Comparison of ENCODE assay signal across 8 mouse cellular contexts in the genomic region with DNA sequence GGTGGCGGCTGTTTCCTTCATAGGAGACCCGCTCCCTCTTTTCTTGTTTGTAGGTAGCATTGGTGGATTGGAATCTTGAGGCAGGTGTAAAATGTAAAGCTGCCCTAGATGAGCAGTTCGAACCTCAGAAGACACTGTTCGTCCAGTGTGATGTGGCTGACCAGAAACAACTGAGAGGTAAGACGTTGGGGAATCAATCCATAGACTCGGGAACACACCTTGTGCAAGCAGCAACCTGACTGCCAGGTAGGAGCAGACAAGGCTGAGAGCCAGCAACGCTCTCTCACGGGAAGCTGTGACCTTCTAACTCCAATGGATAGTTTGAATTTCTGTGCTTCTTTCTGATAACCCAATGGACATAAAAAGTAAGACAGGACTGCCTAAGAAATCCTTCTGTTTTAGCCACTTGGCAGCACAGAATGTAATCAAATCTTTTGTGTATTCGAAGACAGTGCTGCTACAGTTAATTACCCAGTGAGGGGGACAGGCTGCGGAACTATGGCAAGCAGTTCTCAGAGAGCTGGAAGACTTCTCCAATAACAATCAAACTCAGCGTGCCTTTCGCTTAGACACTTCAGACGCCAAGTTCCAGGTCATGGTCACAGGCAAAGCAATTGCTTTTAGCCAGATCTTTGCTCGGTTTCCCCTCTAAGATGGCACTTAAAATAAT. TPM values are rescaled to one million over a fixed set of nuclear protein-coding genes. Genes with fewer than 3 reads are reported as not detected.
A peak's percentile ranks its signal among the peaks of the same experiment; 100 is the strongest.
DNase-seq lines count a peak whose midpoint lies in the region; ATAC-seq and TF ChIP-seq lines count a peak whose summit lies in the region.

No protein-coding gene starts in this region.

- no peak for TF ChIP-seq CTCF in bone marrow, adult 2 months (IDR thresholded peaks at IDR 0.05; ENCODE audit: control insufficient read depth, insufficient read depth, low read length)
- no peak for TF ChIP-seq CTCF in lung, postnatal 0 days (IDR thresholded peaks at IDR 0.05)

- WGBS in heart, embryonic 12.5 days: 26% methylated on average over 14 of the region's 14 CpGs
- WGBS in bone marrow, adult 2 months: 24% methylated on average over 14 of the region's 14 CpGs
- 26% methylated on average over 14 of the region's 14 CpGs for WGBS in heart, embryonic 15.5 days
- WGBS in lung, postnatal 0 days: 13% methylated on average over 14 of the region's 14 CpGs

- peaks cover 6% of the 10 kb centered on the region for H3K4me1 ChIP-seq in heart, embryonic 12.5 days (replicated peaks)
- H3K4me1 ChIP-seq in bone marrow, adult 2 months (ENCODE audit: control insufficient read depth, insufficient read depth, low read length): no peaks in the 10 kb centered on the region; the same call in 1 of the 2 replicates
- peaks cover 11% of the 10 kb centered on the region for H3K4me1 ChIP-seq in heart, embryonic 15.5 days (replicated peaks)
- no peaks in the 10 kb centered on the region; the same call in 1 of the 2 replicates for H3K4me1 ChIP-seq in lung, postnatal 0 days (ENCODE audit: insufficient read depth, low read depth, low read length)

- TF ChIP-seq EP300 in lung, postnatal 0 days (IDR thresholded peaks at IDR 0.05): no peak

- H3K27me3 ChIP-seq in heart, embryonic 12.5 days (replicated peaks): peaks cover 10% of the 10 kb centered on the region; the same call in 1 of the 2 replicates
- H3K27me3 ChIP-seq in heart, embryonic 15.5 days: no peaks in the 10 kb centered on the region
- no peaks in the 10 kb centered on the region for H3K27me3 ChIP-seq in lung, postnatal 0 days (replicated peaks; ENCODE audit: insufficient read depth, low read length)

- H3K9ac ChIP-seq in heart, embryonic 12.5 days: peak overlapping the region; percentile 74
- H3K9ac ChIP-seq in heart, embryonic 15.5 days: peak overlapping the region; percentile 63
- H3K9ac ChIP-seq in lung, postnatal 0 days (replicated peaks; ENCODE audit: low read depth): no peak overlapping the region

- no peak for TF ChIP-seq POLR2A in bone marrow, adult 2 months (IDR thresholded peaks at IDR 0.05; ENCODE audit: borderline replicate concordance, control insufficient read depth, low read depth, low read length)

- H3K27ac ChIP-seq in heart, embryonic 12.5 days (ENCODE audit: poor library complexity, severe bottlenecking): no peak overlapping the region
- no peak overlapping the region for H3K27ac ChIP-seq in bone marrow, adult 2 months (ENCODE audit: control insufficient read depth, insufficient read depth, low read depth, low read length, poor library complexity)
- H3K27ac ChIP-seq in heart, embryonic 15.5 days: peak overlapping the region; percentile 35; the same call in 1 of the 2 replicates
- H3K27ac ChIP-seq in lung, postnatal 0 days (ENCODE audit: low read length): no peak overlapping the region

- H3K4me3 ChIP-seq in heart, embryonic 12.5 days: peak overlapping the region; percentile 58
- peak overlapping the region; percentile 43 for H3K4me3 ChIP-seq in bone marrow, adult 2 months (replicated peaks; ENCODE audit: control insufficient read depth, low read depth, low read length)
- H3K4me3 ChIP-seq in heart, embryonic 15.5 days: peak overlapping the region; percentile 59
- peak overlapping the region; percentile 57 for H3K4me3 ChIP-seq in lung, postnatal 0 days (ENCODE audit: low read depth, low read length)

- H3K36me3 ChIP-seq in heart, embryonic 12.5 days: no peaks in the 10 kb centered on the region
- H3K36me3 ChIP-seq in heart, embryonic 15.5 days: no peaks in the 10 kb centered on the region
- H3K36me3 ChIP-seq in lung, postnatal 0 days (ENCODE audit: insufficient read depth, low read length): no peaks in the 10 kb centered on the region

- H3K9me3 ChIP-seq in heart, embryonic 12.5 days (replicated peaks): no peaks in the 10 kb centered on the region
- no peaks in the 10 kb centered on the region for H3K9me3 ChIP-seq in heart, embryonic 15.5 days (replicated peaks)
- H3K9me3 ChIP-seq in lung, postnatal 0 days (ENCODE audit: low read length): no peaks in the 10 kb centered on the region

- DNase-seq in heart, postnatal 4 days: no peak
- peak; percentile 16 for DNase-seq in lung, postnatal 0 days (ENCODE audit: low spot score)
- DNase-seq in thymus, postnatal 36 days: no peak
- no peak for DNase-seq in gastrocnemius, postnatal 10 days
- DNase-seq in urinary bladder, postnatal 25 days (ENCODE audit: low spot score): no peak

- H3K4me2 ChIP-seq in heart, embryonic 12.5 days: peak overlapping the region; percentile 83
- peak overlapping the region; percentile 90 for H3K4me2 ChIP-seq in heart, embryonic 15.5 days
- H3K4me2 ChIP-seq in lung, postnatal 0 days (replicated peaks; ENCODE audit: low read depth, low read length): peak overlapping the region; percentile 77

- no peak for ATAC-seq in heart, embryonic 12.5 days (ENCODE audit: insufficient number of reproducible peaks, low FRiP score)
- ATAC-seq in heart, embryonic 15.5 days (replicated peaks; ENCODE audit: insufficient number of reproducible peaks, insufficient read depth, low FRiP score, low read depth): no peak
- ATAC-seq in lung, postnatal 0 days: no peak; the same call in 1 of the 2 replicates

RNA-seq across cellular contexts. Expression of a gene that starts 0.6 kb away (rescaled TPM):
- polyA plus RNA-seq in heart, embryonic 12.5 days (2016; fragmentation: Nextera tagmentation; extraction: Ambion mirVana): 21.2 and 21.6 TPM in 2 replicates
- 1 to 10 TPM; 3.8 to 4.3 TPM for total RNA-seq in heart, postnatal 4 days (2021)
- 9.1 and 15.9 TPM in 2 replicates for polyA plus RNA-seq in bone marrow, adult 2 months (2011; ENCODE audit: insufficient read depth, insufficient read length, low replicate concordance, missing spikeins)
- polyA plus RNA-seq in heart, embryonic 15.5 days (2015; fragmentation: Nextera tagmentation; extraction: Ambion mirVana): 17.4 and 31.6 TPM in 2 replicates
- polyA plus RNA-seq in lung, postnatal 0 days (2015; fragmentation: Nextera tagmentation; extraction: Ambion mirVana): 216 and 320 TPM in 2 replicates
- total RNA-seq in gastrocnemius, postnatal 10 days (2021): 1 to 10 TPM; 3.7 to 9.1 TPM
